Mouse (Mus musculus) midbrain, embryonic 14.5 days (tissue): ENCODE measurements around the gene Gm42517. TPM values are rescaled to one million over a fixed set of nuclear protein-coding genes. Genes with fewer than 3 reads are reported as not detected.

ENCODE experiments used
- ATAC-seq: fragments of 200-750 bp; cut with Nextera tagmentation; 2 replicates; pipeline ENCODE4 v1.8.0; 2017; ENCODE audit warnings: moderate number of reproducible peaks, moderate library complexity; ENCODE audit not compliant: low FRiP score, low TSS enrichment
- DNase-seq: peaks from one replicate; pipeline ENCODE4 v3.0.0-alpha.2; 2015
- H3K27ac ChIP-seq: fragments of 300-500 bp; sonication (generic); replicated peaks from 2 replicates; pipeline ENCODE4 v1.5.1; 2014; ENCODE audit warnings: mild to moderate bottlenecking, low read depth, low read length, moderate library complexity
- H3K27me3 ChIP-seq: fragments of 300-500 bp; sonication (generic); 2 replicates; pipeline ENCODE4 v1.6.1; 2014; ENCODE audit warnings: low read length, control low read depth, mixed read lengths; ENCODE audit not compliant: control insufficient read depth, insufficient read depth
- H3K36me3 ChIP-seq: fragments of 300-500 bp; sonication (generic); 2 replicates; pipeline ENCODE4 v1.6.1; 2014; ENCODE audit warnings: low read length, control low read depth; ENCODE audit not compliant: control insufficient read depth, insufficient read depth
- H3K4me1 ChIP-seq: fragments of 300-500 bp; sonication (generic); 2 replicates; pipeline ENCODE4 v1.6.1; 2014; ENCODE audit warnings: mild to moderate bottlenecking, antibody characterized with exemption, low read length, control low read depth; ENCODE audit not compliant: control insufficient read depth, insufficient read depth
- H3K4me2 ChIP-seq: fragments of 300-500 bp; sonication (generic); 2 replicates; pipeline ENCODE4 v1.6.1; 2014; ENCODE audit warnings: mild to moderate bottlenecking, low read length, moderate library complexity
- H3K4me3 ChIP-seq: fragments of 300-500 bp; sonication (generic); replicated peaks from 2 replicates; pipeline ENCODE4 v1.5.1; 2014; ENCODE audit warnings: low read depth, low read length
- H3K9ac ChIP-seq: fragments of 300-500 bp; sonication (generic); replicated peaks from 2 replicates; pipeline ENCODE4 v1.6.1; 2014; ENCODE audit warnings: mild to moderate bottlenecking, low read length, moderate library complexity
- H3K9me3 ChIP-seq: fragments of 300-500 bp; sonication (generic); 2 replicates; pipeline ENCODE4 v1.6.1; 2016; ENCODE audit warnings: low read length, control low read depth, mixed read lengths; ENCODE audit not compliant: control insufficient read depth
- WGBS: fragments of 180-500 bp; shearing (Covaris S2); extraction: QIAGEN DNeasy Blood & Tissue Kit; methylation state at CpG from one replicate; pipeline ENCODE4 v1.1.7; 2014; 5-methylcytosine and 5-hydroxymethylcytosine counted together
- polyA plus RNA-seq: library from polyadenylated mRNA; unstranded; fragments of >200 nt; fragmentation: Nextera tagmentation; extraction: Ambion mirVana; gene quantifications from 2 replicates; pipeline ENCODE4 v1.2.1, GENCODE M21; 2014

The Gm42517 gene
- polyA plus RNA-seq, 1 experiment from 2014 or later = 2.8 TPM

DNA sequence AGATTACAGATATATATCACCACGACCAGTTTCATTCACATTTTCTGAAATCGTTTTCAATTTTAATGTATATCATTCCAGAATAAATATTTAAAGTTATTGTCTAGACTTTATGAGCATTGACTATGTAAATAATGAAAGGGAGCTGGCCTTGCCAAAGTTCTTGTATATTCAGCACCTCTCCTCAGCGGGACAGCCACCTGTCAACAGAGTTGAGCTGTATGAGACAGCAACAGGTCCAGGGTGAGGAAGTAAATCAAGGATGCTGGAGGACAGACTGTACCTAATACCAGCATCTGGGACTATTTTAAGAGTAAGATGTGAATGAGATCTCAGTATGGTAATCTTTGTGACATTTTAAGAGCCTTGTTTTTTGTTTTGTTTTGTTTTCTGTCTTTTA lies 29.7 kb downstream of the Gm42517 start:
- no peaks in the 10 kb centered on the region for H3K4me1 ChIP-seq
- no peak overlapping the region for H3K4me3 ChIP-seq
- H3K27me3 ChIP-seq = no peaks in the 10 kb centered on the region
- 94% methylated on average over 3 of the region's 3 CpGs for WGBS
- no peak overlapping the region for H3K4me2 ChIP-seq
- ATAC-seq = no peak
- no peak for DNase-seq
- H3K27ac ChIP-seq = no peak overlapping the region
- H3K9me3 ChIP-seq = no peaks in the 10 kb centered on the region
- H3K36me3 ChIP-seq = peaks cover 34% of the 10 kb centered on the region
- no peak overlapping the region for H3K9ac ChIP-seq

DNA sequence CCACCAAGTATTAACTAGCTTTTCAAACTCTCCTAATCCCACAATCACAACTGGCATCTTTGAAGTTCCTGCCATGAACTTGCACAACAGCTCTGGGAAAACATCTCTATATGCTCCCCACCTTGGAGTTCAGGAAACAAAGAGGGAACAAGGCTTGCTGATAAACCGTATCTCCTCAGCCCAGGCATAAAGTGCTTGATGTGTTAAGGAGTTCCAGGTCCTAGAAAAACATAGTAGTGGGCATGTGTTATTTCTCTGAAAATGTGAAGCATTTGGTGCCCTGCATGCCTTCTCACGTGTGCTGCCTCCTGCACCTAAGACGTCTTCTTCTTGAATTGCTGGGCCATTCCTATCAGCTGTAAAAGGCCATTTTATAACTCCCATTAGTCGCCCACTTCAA lies 30.3 kb downstream of the Gm42517 start:
- no peak for DNase-seq
- no peak overlapping the region for H3K4me3 ChIP-seq
- H3K27me3 ChIP-seq = no peaks in the 10 kb centered on the region
- H3K27ac ChIP-seq = no peak overlapping the region
- 91% methylated on average over 4 of the region's 4 CpGs for WGBS
- H3K9ac ChIP-seq = no peak overlapping the region
- no peak for ATAC-seq
- H3K4me1 ChIP-seq = no peaks in the 10 kb centered on the region
- no peaks in the 10 kb centered on the region for H3K9me3 ChIP-seq
- no peak overlapping the region for H3K4me2 ChIP-seq
- H3K36me3 ChIP-seq = peaks cover 38% of the 10 kb centered on the region

DNA sequence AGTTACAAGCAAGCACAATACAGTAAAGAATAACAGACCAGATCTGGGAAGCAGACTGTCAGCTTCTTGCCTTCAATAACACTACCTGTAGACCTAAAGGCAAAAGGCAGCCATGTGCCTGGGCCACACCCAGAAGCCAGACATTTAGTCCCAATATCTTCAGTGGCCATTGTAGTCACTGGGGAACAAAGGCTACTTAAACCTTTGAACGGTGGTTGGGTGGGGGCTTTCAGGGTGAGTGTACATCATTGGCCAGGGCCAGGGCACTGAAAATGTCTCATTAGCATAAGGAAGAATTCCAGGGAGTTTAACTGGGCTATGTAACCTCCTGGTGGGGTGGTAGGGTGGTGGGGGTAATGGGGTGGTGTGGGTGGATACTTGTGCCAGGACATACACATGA lies 36.7 kb downstream of the Gm42517 start:
- no peaks in the 10 kb centered on the region for H3K9me3 ChIP-seq
- H3K9ac ChIP-seq = no peak overlapping the region
- no peak overlapping the region for H3K27ac ChIP-seq
- no peaks in the 10 kb centered on the region for H3K4me1 ChIP-seq
- H3K4me2 ChIP-seq = no peak overlapping the region
- DNase-seq = no peak
- 71% methylated on average over 1 of the region's 1 CpGs for WGBS
- no peaks in the 10 kb centered on the region for H3K27me3 ChIP-seq
- no peak overlapping the region for H3K4me3 ChIP-seq
- peaks cover 43% of the 10 kb centered on the region for H3K36me3 ChIP-seq
- no peak; the same call in 1 of the 2 replicates for ATAC-seq

Other genes with a start within 250 kb of the Gm42517 start
- 19.1 and 19.3 TPM in 2 replicates for gene Tmed5, start 235.3 kb downstream of the Gm42517 start, polyA plus RNA-seq
- gene Ccdc18, start 235.0 kb downstream of the Gm42517 start, polyA plus RNA-seq = 2.2 and 3.1 TPM in 2 replicates
- gene Dr1, start 99.0 kb downstream of the Gm42517 start, polyA plus RNA-seq = 43.2 and 55.0 TPM in 2 replicates
- gene Pigg, start 55.3 kb downstream of the Gm42517 start, polyA plus RNA-seq = 2.9 and 3.7 TPM in 2 replicates
- 0.34 TPM in 1 of 2 replicates, not detected in the other for gene Pde6b, start 20.5 kb upstream of the Gm42517 start, polyA plus RNA-seq
- 376 and 494 TPM in 2 replicates for gene Atp5k, start 66.5 kb upstream of the Gm42517 start, polyA plus RNA-seq
- not detected in 2 replicates for gene Mfsd7a, start 81.0 kb upstream of the Gm42517 start, polyA plus RNA-seq
- 28.1 and 35.2 TPM in 2 replicates for gene Pcgf3, start 93.3 kb upstream of the Gm42517 start, polyA plus RNA-seq
- gene Cplx1, start 182.1 kb upstream of the Gm42517 start, polyA plus RNA-seq = 60.3 and 76.9 TPM in 2 replicates